Mouse (Mus musculus) MN1 (cell line): ENCODE results near the gene Mcu.
A peak's percentile ranks its signal among the peaks of the same experiment; 100 is the strongest.

Source experiments
- DNase-seq: peaks from one replicate; pipeline ENCODE4 v3.0.0-alpha.2; 2016; ENCODE audit warnings: low spot score

The Mcu gene

DNA sequence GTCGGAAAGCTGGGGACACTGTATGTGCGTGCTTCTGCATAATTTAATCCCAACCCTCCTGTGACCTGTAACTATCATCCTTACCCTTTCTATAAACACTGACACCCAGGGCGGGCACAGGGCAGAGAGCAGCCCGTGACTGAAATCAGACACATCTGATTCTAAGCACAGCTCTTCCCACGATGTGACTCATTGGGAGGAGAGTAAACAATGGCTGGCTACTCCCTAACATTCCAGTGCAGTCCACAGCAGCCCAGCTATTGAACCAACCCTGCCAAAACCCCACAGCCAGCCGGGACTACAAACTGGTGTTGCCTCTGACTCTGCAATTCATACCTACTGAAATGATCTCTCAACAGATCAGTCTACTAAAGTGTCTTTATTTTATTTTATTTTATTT is 78.9 kb downstream of the Mcu start:
- DNase-seq, result peak; percentile 27

DNA sequence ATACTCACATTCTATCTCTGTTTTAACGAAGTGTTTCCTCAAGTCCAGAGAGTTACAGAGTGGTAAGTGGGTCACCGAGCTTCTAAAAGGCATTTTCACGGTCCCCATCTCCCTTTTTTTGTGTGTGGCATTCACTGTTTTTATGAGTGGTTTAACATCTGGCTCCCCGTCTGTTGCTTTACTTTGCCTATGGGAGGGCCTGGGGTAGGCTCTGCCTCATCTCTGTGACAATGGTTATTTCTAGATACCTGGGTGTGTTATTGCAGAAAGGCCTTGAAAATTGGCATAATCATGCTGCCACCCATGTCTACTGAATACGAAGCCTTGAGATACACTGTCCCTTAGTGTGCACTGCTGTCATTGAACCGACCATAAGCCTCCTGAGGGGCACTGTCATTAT is 84.2 kb downstream of the Mcu start:
- DNase-seq, result no peak

DNA sequence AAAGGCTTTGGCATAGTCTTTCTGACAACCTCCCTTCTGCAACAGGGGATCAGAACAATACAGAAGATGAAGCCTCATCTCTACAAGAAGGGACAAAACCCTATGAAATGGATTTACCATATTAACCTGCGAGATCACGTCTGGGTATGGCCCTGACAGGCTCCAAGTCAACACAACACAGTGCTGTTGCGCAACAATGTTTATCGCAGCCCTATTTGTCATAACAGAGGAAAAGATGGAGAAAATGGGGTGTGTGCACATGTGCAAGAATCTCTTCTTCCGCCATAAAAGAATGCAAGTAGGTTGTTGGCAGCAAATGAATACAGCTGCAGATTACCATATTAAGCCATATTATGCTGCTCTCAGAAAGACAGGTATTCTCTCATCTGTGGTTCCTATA is 88.7 kb downstream of the Mcu start:
- no peak for DNase-seq

DNA sequence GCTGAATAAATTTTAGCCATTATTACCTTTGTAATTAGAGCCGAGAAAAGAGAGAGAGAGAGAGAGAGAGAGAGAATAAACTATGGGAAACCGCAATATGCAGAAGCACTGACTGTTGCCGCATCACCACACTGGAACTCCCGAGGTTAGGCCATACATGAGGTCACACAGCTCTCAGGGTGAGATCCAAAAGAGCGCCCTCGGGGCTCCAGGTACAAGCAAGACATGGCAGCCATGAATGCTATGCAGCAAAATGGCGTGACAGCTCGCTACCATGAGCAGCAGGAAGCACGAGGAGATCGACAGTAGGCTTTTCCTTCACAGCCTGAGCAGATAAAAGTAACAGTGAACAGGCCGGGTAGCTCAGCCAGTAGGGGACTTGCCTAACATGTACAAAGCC is 89.2 kb downstream of the Mcu start:
- no peak for DNase-seq

- DNase-seq, result no peak
These were observed 91.8 kb downstream of the Mcu start for GRCm38 (mm10) chr10:59524675-59525074.

- DNase-seq, result no peak
These were observed 92.6 kb downstream of the Mcu start for GRCm38 (mm10) chr10:59523826-59524331.

DNA sequence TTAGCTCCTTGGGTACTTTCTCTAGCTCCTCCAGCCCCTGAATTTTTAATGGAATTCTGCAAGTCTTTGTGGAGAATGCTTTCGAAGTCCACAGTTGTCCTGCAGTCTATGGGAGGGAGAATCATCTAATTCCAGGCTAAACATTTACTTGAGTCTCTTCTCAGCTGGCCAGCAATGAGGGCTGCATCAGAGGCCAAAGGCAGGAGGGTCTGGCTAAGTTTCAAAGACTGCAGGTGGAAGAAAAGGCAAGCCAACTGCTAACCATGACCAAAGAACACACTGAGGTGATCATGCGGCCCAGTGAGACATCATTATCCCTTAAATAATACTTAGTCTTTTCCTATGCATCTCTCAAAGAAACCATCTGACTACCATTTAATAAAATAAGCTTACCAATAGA is 95.8 kb downstream of the Mcu start:
- DNase-seq, result no peak

GRCm38 (mm10) chr10:59519411-59519810 is 97.1 kb downstream of the Mcu start:
- DNase-seq, result no peak

DNA sequence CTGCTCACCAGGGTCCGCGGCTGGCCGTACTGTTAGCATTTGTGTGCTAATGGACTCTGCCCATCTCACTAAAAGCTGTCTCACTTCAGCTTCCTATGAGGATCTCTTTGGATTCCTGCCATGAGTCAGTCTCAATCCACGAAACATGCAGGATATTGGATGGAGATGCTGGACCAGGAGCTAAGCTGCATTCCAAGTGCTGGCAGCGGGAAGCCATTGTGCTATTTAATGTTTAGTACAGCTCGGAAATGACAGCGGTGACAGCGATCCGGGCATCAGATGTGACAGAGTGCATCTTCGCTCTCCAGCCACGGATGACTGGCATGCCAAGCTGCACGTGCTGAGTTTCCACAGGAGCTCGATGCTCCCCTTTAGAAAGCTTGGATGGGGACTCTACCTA is 99.3 kb downstream of the Mcu start:
- DNase-seq, result no peak

- no peak for DNase-seq
These were observed 101.6 kb downstream of the Mcu start for GRCm38 (mm10) chr10:59514739-59515464.

- no peak for DNase-seq
These were observed 104.3 kb downstream of the Mcu start for GRCm38 (mm10) chr10:59512173-59512572.

DNA sequence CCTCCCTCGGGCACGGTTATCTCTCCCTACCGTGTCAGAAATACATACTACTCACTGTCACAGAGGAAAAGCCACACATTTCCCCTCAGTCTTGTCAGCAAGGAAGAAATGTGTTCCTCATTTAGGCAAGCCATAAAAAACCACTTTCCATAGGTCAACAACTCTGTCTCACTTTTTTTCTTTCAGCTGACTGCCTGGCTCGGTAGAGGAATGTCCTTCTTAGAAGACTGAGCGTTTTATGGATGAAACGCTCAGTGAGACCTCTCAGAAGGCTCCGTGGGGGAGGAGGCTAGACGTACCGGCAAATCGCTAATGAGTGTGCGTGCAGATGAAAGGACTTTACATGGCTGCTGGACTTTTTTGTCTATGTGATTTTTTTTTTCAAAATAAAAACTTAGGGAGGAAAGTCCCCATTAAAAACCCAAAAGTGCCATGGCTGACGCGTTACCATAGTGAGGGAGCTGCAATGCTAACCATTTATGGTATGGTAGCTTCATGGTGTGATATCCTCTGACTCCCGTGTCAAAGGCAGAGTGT is 105.0 kb downstream of the Mcu start:
- DNase-seq, result no peak

GRCm38 (mm10) chr10:59510713-59511426 is 105.6 kb downstream of the Mcu start:
- no peak for DNase-seq

DNA sequence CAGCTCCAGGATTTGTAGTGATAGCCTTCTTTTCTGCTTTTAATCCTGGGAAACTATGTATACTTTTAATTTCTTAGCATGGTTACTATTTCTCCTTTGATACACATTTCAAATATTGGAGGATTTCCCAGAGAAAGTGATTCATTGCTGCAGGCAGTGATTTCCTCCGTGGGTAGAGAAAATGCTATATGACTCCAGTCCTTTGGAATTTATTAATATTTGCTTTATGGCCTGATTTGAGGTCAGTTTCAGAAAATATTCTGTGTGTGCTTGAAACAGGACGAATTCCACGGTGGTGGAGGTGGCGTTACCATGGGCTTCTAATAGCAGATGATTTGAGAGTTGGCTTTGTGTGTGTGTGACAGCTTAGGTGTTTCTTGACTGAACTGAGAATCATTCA is 107.3 kb downstream of the Mcu start:
- DNase-seq, result no peak

DNA sequence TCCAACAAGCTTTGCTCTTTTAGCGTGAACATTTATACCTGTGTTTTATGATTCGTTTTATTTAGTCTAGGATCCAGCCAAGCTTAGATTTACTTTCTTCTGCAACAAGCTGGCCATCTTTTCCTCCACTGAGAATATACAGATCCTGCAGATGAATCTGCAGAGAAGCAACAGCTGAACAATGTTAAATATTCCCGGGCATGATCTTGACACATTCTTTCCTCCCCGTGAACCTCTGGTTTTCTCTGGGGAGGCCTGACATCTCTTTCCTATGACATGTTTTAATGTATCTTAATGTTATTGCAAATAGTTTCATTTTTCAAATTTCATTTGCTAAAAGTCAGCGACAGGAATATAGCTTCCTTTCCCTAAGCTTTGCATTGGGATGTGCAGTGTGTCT is 109.8 kb downstream of the Mcu start:
- no peak for DNase-seq

- DNase-seq, result no peak
These were observed 112.2 kb downstream of the Mcu start for GRCm38 (mm10) chr10:59504291-59504690.

DNA sequence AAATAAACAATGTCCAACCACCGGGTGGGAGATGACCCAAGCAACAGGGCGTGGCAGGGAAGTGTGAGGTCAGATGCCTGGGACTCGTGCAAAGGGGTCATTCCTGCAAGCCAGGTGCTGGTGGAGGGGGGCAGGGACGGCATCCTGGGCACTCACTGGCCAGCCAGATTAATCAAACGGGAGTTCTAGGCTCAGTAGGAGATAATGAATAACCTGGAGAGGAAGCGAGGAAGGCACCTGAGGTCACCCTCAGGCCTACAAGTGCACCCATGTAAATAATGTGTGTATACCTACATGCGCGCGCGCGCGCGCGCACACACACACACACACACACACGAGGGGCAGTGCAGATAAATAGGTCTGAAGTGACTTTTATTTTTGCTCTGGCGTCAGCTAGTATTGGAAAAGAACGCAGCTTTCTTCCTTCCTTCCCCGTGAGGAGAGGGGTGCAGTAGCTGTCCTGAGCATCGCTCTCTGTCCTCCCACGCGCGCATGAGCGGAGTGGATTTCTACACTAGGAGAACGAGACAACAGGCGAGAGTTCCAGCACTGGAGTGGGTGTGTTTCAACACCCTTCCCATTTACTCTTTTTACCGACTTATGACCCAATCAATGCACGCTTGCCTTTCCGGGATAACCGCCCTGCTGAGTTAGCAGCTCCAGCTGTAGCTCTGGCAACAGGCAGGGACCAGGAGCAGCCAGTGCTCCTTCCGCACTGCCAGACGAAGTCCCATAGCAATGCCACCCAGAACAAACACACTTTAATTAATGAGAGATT is 112.9 kb downstream of the Mcu start:
- DNase-seq, result no peak

DNA sequence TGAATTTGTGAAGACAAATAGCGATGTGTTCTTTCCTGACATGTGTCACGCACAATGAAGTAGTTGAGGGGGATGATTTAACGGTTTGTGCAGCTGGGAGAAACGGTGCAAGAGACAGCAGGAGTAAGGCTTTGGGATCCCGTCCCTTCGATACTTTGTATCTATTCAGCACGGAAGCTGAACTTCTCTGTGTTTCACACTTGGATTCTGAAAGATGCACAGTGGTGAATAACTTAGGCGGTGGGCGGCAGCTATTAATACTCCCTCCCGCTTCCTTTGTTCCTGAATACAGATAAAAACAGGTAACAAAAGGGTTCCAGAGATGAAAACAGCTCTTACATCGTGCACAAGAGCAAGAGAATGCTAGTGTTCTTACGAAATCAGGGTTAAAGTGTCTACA is 114.1 kb downstream of the Mcu start:
- no peak for DNase-seq

DNA sequence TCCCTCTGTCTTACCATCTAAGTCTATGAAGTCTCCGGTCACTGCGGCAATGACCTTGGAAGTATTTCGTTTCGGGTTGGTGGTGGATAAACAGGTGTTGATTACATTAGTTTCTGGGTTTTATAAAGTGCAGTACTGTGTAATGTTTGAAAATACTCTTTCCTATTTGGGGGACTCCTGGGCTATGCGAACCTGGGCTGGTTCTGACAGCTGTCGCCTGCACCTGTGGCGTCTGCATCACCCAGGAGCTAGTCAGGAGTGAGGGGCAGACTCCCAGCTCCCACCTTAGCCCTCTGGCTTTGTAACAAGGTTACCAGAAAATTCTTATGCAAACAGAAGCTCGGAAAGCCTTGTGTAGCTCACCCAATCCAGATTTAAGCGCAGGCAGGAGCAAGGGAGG is 114.7 kb downstream of the Mcu start:
- no peak for DNase-seq

- no peak for DNase-seq
These were observed 116.3 kb downstream of the Mcu start for GRCm38 (mm10) chr10:59500225-59500624.

DNA sequence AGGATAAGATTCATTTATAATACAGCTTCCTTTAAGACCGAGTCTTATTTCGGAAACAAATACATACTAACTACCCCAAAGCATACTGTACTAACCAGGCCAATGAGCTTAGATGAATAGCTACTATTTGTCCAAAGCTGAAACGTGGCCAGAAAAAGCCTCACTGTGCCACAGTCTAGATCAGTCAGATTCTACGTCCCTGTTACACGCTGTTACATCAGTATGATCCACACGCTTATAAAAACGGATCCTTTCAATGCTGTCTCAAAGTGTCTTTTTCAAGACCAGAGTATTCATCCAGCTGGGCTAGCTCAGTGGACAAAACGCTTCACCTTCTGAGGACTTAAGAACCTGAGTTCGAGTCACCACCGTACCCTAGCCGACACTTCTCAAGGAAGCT is 119.5 kb downstream of the Mcu start:
- DNase-seq, result no peak

DNA sequence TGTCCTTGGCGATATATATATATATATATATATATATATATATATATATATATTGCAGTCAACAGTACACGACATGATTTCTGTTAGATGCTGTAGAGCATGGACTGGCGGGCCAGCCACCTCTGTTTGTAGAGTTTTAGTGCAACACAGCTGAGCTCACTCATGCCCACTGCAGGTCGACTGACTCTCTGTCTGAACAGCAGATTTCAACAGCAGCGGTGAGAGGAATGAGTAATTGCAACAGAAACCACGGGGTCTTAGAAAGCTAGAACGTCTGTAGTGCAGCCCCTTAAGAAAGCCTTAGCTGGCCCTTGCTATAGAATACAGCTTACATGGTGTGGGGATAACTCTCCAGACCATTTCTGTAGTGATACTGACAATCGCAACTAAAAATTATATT is 121.6 kb downstream of the Mcu start:
- DNase-seq, result no peak

GRCm38 (mm10) chr10:59494044-59494443 is 122.4 kb downstream of the Mcu start:
- DNase-seq, result no peak
